Mouse (Mus musculus) testis, adult 2 months (tissue): ENCODE measurements around the gene Ighmbp2.

ENCODE experiments used
- CTCF ChIP-seq: fragments of 200-500 bp; IDR thresholded peaks from 2 replicates; pipeline ENCODE4 v1.5.1; 2012; ENCODE audit warnings: low read depth, mild to moderate bottlenecking, inconsistent platforms, low read length, moderate library complexity; ENCODE audit not compliant: control insufficient read depth, insufficient read depth, insufficient replicate concordance
- POLR2A ChIP-seq: fragments of 200-500 bp; IDR thresholded peaks from 2 replicates; pipeline ENCODE4 v1.6.1; 2012; ENCODE audit warnings: low read depth, mild to moderate bottlenecking, inconsistent platforms, low read length, moderate library complexity; ENCODE audit not compliant: control insufficient read depth

- no peak for TF ChIP-seq POLR2A
- TF ChIP-seq CTCF, result no peak
Measured at GRCm38 (mm10) chr19:3261764-3262525, 20.9 kb downstream of the Ighmbp2 start.
